9 mouse cellular contexts compared by ENCODE assay signal in genomic region chr3:83517914-83518635, GRCm38 (mm10).
DNase-seq lines count a peak whose midpoint lies in the region; ATAC-seq lines count a peak whose summit lies in the region.
"Had no signal": no experiment of that assay in that cellular context is flagged by ENCODE, and none has a peak within 500 bp of the region (broad histone marks: within the 10 kb centered on the region; RNA-seq: fewer than 3 reads in every experiment).

No protein-coding gene starts in this region.

- DNase-seq in heart, embryonic 10.5 days (ENCODE audit: low spot score): no peak
- peak; percentile 40 for DNase-seq in midbrain, embryonic 14.5 days
- DNase-seq in midbrain, embryonic 10.5 days (ENCODE audit: low spot score): no peak
- DNase-seq in adrenal gland, postnatal 14 days: peak; percentile 70
- peak; percentile 5 for DNase-seq in ovary, postnatal 10 days (ENCODE audit: low spot score)
- DNase-seq in layer of hippocampus, adult 9-11 months: no peak

- H3K27ac ChIP-seq in heart, embryonic 15.5 days: peak overlapping the region; percentile 25; the same call in 1 of the 2 replicates
- H3K27ac ChIP-seq in heart, embryonic 10.5 days: no peak overlapping the region
- no peak overlapping the region for H3K27ac ChIP-seq in midbrain, embryonic 14.5 days (replicated peaks; ENCODE audit: low read depth, low read length)
- no peak overlapping the region for H3K27ac ChIP-seq in midbrain, embryonic 10.5 days (replicated peaks)
- H3K27ac ChIP-seq: stomach, embryonic 15.5 days had no signal

- 55% methylated on average over 6 of the region's 6 CpGs for WGBS in heart, embryonic 15.5 days
- 70% methylated on average over 6 of the region's 6 CpGs for WGBS in heart, embryonic 10.5 days
- 81% methylated on average over 6 of the region's 6 CpGs for WGBS in midbrain, embryonic 14.5 days
- WGBS in midbrain, embryonic 10.5 days: 90% methylated on average over 6 of the region's 6 CpGs

- no peak overlapping the region for H3K4me2 ChIP-seq in heart, embryonic 15.5 days
- H3K4me2 ChIP-seq in midbrain, embryonic 14.5 days (ENCODE audit: low read length): no peak overlapping the region
- H3K4me2 ChIP-seq: stomach, embryonic 15.5 days had no signal

- no peak overlapping the region for H3K4me3 ChIP-seq in heart, embryonic 15.5 days
- no peak overlapping the region for H3K4me3 ChIP-seq in heart, embryonic 10.5 days
- no peak overlapping the region for H3K4me3 ChIP-seq in midbrain, embryonic 14.5 days (replicated peaks; ENCODE audit: low read depth, low read length)
- no peak overlapping the region for H3K4me3 ChIP-seq in midbrain, embryonic 10.5 days
- H3K4me3 ChIP-seq: stomach, embryonic 15.5 days had no signal

- no peaks in the 10 kb centered on the region for H3K36me3 ChIP-seq in heart, embryonic 15.5 days
- no peaks in the 10 kb centered on the region for H3K36me3 ChIP-seq in heart, embryonic 10.5 days
- H3K36me3 ChIP-seq in midbrain, embryonic 14.5 days (ENCODE audit: control insufficient read depth, insufficient read depth, low read length): no peaks in the 10 kb centered on the region
- no peaks in the 10 kb centered on the region for H3K36me3 ChIP-seq in midbrain, embryonic 10.5 days
- H3K36me3 ChIP-seq: stomach, embryonic 15.5 days had no signal

- ATAC-seq in heart, embryonic 15.5 days (replicated peaks; ENCODE audit: insufficient number of reproducible peaks, insufficient read depth, low FRiP score, low read depth): no peak
- ATAC-seq in midbrain, embryonic 14.5 days (ENCODE audit: low FRiP score, low TSS enrichment): no peak
- no peak for ATAC-seq in erythroid progenitor cell, adult 5-6 weeks (replicated peaks; ENCODE audit: low FRiP score, poor library complexity, severe bottlenecking)

- no peak overlapping the region for H3K9ac ChIP-seq in heart, embryonic 15.5 days
- H3K9ac ChIP-seq in midbrain, embryonic 14.5 days (replicated peaks; ENCODE audit: low read length): no peak overlapping the region
- H3K9ac ChIP-seq: stomach, embryonic 15.5 days had no signal

- H3K9me3 ChIP-seq in heart, embryonic 15.5 days (replicated peaks): no peaks in the 10 kb centered on the region
- H3K9me3 ChIP-seq in heart, embryonic 10.5 days: no peaks in the 10 kb centered on the region
- no peaks in the 10 kb centered on the region for H3K9me3 ChIP-seq in midbrain, embryonic 14.5 days (ENCODE audit: control insufficient read depth, low read length)
- no peaks in the 10 kb centered on the region for H3K9me3 ChIP-seq in midbrain, embryonic 10.5 days (replicated peaks)
- H3K9me3 ChIP-seq: stomach, embryonic 15.5 days had no signal

- H3K27me3 ChIP-seq in heart, embryonic 15.5 days: no peaks in the 10 kb centered on the region
- no peaks in the 10 kb centered on the region for H3K27me3 ChIP-seq in heart, embryonic 10.5 days (ENCODE audit: insufficient read depth, poor library complexity, severe bottlenecking)
- H3K27me3 ChIP-seq in midbrain, embryonic 14.5 days (ENCODE audit: control insufficient read depth, insufficient read depth, low read length): no peaks in the 10 kb centered on the region
- H3K27me3 ChIP-seq in midbrain, embryonic 10.5 days (ENCODE audit: low read depth, poor library complexity, severe bottlenecking): no peaks in the 10 kb centered on the region
- H3K27me3 ChIP-seq: stomach, embryonic 15.5 days had no signal

- 0 out of 2 replicates have a peak, but pooled peaks cover 6% of the 10 kb centered on the region for H3K4me1 ChIP-seq in heart, embryonic 15.5 days (replicated peaks)
- no peaks in the 10 kb centered on the region for H3K4me1 ChIP-seq in heart, embryonic 10.5 days
- no peaks in the 10 kb centered on the region for H3K4me1 ChIP-seq in midbrain, embryonic 14.5 days (ENCODE audit: control insufficient read depth, insufficient read depth, low read length)
- H3K4me1 ChIP-seq in midbrain, embryonic 10.5 days: no peaks in the 10 kb centered on the region
- H3K4me1 ChIP-seq: stomach, embryonic 15.5 days had no signal

Comparison
In these comparisons a context has a peak if more than half of its experiments do, and no peak if none do; other contexts are left out.
1. DNase-seq: peak in midbrain, embryonic 14.5 days (single experiment), adrenal gland, postnatal 14 days (single experiment) and ovary, postnatal 10 days (single experiment); none in heart, embryonic 10.5 days (single experiment), midbrain, embryonic 10.5 days (single experiment) and layer of hippocampus, adult 9-11 months (single experiment).